Mouse (Mus musculus) heart, postnatal 4 days (tissue): Measurements from ENCODE around the gene Slc15a1. TPM values are rescaled to one million over a fixed set of nuclear protein-coding genes. Genes with fewer than 3 reads are reported as not detected.
"Not testable (repeated sequence)": the region's sequence is repeated elsewhere in the genome, so short reads cannot be mapped to it uniquely, and the experiment has no call there.

Source experiments
- DNase-seq: peaks from one replicate; pipeline ENCODE4 v3.0.0; 2021
- total RNA-seq, 2 experiments: library from RNA; stranded (reverse); gene quantifications; 2 replicates each; pipeline ENCODE4 v1.2.3; 2021

The Slc15a1 gene
- total RNA-seq, 2 experiments from 2014 or later, result 0.12 TPM; not detected in 1

GRCm38 (mm10) chr14:121450504-121451423 is 54.3 kb downstream of the Slc15a1 start:
- peak; percentile 74 for DNase-seq

- peak; percentile 16 for DNase-seq
These were observed 58.1 kb downstream of the Slc15a1 start for GRCm38 (mm10) chr14:121446951-121447350.

GRCm38 (mm10) chr14:121445194-121445593 is 59.9 kb downstream of the Slc15a1 start:
- peak; percentile 87 for DNase-seq

GRCm38 (mm10) chr14:121440807-121441206 is 64.2 kb downstream of the Slc15a1 start:
- no peak for DNase-seq

DNA sequence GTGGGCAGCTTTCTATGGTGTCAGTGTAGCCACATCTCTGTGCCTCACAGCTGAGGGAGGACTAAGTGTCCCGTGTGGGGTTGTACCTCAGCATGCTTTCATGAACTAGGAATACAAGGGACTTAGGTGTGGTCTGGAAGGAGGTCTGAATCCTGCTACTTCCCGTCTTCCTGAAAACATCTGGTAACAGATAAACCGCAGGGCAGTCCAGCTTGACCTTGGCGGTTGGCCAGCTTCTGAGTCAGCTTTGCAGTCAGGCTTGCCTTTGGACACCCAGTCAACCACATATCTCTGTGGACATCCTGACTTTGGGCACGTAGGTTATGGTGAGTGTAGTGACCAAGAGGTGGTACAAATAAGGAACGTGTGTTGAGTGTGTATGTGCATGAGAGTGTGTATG is 68.0 kb downstream of the Slc15a1 start:
- DNase-seq, result peak; percentile 83

DNA sequence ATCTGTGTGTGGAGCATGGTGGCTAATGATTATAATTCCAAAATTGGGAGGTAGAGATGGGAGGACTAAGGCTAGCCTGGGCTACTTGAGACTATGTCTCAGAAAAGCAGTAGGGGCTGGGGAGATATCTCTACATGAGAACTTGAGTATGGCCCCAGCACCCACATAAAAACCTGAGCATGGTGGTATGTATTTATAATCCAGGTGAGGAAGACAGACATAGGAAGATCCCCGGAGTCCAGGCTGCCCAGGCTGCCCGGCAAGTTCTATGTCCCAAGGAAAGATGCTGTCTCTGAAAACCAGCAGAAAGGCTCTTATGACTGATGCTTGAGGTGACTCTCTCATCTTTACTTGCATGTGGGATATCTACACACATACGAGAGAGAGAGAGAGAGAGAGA is 68.6 kb downstream of the Slc15a1 start:
- no peak for DNase-seq

- DNase-seq, result peak; percentile 64
These were observed 69.3 kb downstream of the Slc15a1 start for GRCm38 (mm10) chr14:121435794-121436193.

DNA sequence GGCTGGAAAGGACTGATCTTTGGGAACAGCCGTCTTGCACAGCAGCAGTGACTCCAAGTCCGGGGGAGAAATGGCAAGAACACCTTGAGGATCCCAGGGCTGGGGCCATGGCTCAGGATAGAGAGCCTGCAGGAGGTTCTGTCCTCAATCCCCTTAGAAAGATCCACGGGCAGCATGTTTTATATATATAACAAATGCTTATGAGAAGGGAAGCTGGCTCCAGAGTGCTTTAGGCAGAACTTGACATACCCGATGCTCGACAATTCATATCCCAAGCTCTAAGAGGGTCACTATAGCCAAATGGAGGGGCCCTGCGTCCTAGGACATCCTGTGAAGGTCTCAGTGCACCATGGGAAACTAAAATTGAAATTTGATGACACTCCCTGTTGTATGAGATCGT is 73.8 kb downstream of the Slc15a1 start:
- no peak for DNase-seq

DNA sequence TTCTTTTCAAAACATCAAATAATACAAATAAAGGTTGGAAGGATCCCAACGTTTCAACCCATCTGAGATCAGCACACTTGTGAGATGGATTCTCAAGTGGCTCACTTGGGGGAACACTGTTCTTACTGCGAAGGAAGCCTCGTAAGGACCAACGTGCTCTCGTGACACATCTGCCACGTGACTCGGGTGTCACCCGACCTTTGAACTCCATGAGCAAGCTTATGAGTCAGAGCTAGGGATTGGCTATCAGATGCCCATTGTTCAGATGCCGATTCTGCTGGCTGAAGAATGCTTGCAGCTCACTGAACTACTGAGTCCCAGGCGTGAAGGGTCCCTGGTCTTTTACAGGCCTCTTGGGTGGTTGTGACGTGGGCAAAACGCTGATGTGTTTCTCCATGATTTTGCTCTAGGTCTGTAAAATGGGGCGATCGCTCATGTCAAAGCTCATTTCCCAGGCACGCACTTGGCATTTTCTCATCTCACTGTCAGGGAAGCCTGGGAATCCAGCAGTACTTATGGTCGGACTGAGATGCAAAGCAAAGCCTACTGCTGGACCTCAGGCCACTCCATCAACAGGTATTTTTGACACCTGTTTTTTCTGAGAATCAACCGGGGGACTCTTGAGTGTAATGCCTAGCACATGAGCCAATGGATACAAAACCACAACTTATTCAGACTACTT is 75.1 kb downstream of the Slc15a1 start:
- DNase-seq, result no peak

GRCm38 (mm10) chr14:121428148-121428547 is 76.9 kb downstream of the Slc15a1 start:
- no peak for DNase-seq

- DNase-seq, result no peak
These were observed 78.3 kb downstream of the Slc15a1 start for GRCm38 (mm10) chr14:121426743-121427142.

DNA sequence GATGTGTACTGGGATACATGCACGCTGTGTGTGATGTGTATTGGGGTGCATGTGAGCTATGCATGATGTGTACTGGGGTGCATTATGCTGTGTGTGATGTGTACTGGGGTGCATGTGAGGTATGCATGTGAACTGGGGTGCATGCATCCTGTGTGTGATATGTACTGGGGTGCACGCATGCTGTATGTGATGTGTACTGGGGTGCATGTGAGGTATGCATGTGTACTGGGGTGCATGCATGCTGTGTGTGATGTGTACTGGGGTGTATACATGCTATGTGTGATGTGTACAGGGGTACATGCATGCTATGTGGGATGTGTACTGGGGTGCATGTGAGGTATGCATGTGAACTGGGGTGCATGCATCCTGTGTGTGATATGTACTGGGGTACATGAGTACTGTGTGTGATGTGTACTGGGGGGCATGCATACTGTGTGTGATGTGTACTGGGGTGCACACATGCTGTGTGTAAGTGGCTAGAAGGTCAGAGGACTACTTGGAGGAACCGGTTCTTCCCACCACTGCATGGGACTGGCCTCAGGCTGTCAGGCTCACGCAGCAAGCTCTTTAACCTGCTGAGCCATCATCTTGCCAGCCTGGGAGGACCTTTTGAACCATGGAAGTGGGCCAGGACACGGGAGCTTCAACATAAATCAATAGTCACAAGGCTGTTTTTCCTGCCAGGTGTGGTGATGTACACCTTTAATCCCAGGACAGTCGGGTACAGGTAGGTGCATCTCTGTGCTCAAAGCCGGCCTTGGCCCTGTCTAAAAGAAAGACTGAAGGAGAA is 79.9 kb downstream of the Slc15a1 start:
- DNase-seq, result no peak

DNA sequence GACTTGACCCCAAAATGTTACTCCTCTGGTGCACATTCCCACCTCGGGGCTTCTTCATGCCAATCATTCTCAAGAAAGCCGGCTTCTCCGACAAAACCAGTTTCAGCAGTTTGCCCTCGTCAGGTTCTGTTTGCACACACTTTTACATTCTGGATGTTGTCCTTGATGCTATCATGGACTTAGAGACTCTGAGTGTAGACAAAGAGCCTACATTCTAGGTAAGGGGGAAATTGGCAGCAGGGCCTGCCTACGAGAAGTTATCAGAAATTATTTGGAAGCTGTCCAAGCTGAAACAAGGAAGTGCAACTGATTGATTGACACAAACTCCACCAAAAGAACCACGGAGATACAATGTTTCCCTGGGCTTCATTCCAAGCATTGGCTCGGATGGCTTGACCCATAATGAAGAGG is 81.7 kb downstream of the Slc15a1 start:
- peak; percentile 28 for DNase-seq

DNA sequence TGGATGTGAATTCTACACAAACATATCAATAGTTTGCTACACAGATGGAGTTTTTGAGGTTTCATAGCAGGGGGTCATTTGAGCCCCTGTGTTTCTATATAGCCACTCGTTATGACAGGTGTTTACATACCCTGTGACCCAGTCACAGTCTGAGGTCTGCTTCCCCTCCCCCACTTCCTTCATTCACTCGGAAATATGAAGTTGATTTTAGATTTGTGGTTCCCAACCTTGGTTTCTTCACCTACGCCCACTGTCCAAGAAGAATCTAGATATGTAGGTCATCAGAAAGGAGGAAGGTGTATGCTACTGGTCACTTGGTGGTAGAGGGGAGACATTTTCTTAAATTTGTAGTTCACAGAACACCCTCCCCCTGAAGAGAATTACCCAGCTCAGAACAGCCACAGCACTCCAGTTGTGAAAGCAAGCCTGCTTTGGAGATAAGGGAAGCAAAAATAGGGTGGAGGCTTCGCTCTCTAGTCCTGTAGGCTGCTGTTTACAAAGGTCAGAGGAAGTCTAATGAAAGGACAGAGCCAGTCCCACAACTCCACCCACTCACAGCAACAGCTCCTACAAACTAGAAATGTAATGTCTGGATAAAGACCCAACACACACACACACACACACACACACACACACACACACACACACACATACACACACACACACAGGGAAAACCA is 82.2 kb downstream of the Slc15a1 start:
- peak; percentile 45 for DNase-seq

DNA sequence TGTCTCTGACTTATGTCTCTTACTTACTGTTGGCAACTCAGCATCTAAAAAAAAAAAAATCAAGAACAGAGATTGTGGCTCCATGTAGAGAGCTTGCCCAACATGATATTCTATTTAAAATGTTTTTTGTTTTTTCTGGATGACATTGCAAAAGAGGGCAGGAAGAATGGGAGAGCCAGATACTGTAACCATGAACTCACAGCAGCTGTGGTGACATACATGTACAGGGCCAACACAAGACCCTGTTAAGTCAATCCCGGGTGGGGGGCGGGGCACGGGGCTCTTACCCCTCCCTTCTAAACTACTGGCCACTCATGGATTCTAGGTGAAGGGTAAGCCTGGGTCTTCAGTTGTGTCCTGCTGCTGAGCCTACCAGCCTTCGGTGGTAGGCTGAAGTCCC is 83.1 kb downstream of the Slc15a1 start:
- DNase-seq, result no peak

- peak; percentile 51 for DNase-seq
These were observed 87.5 kb downstream of the Slc15a1 start for GRCm38 (mm10) chr14:121417594-121417993.

GRCm38 (mm10) chr14:121416626-121417319 is 88.3 kb downstream of the Slc15a1 start:
- DNase-seq, result no peak

DNA sequence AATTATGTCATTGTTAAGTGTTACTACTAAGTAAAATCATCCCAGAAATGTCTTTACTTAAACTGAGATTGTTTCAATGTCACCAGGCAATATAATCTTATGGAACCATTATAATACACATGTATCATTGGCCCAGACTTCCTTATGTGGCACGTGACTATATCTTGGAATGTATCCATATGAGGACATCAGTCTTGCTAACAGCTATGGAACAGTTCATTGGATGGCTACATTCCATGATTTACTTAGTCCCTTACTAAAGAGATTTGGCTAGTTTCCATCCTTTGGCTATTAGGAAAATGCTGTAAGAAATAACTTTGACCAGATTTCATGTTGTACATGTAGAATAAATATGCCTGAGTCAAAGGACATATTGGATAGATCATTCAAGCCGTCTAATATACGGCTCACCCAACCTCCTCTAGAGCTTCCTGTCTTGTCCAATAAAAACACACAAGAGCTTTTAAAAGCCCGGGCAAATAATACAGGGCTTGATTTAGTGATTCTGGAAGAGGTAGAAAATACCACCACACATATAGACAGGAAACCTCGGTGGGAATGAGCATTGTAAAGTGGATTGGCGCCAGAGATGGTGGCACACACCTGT is 90.3 kb downstream of the Slc15a1 start:
- no peak for DNase-seq

GRCm38 (mm10) chr14:121413726-121414125 is 91.3 kb downstream of the Slc15a1 start:
- DNase-seq, result not testable (repeated sequence)
